In the genomic region with DNA sequence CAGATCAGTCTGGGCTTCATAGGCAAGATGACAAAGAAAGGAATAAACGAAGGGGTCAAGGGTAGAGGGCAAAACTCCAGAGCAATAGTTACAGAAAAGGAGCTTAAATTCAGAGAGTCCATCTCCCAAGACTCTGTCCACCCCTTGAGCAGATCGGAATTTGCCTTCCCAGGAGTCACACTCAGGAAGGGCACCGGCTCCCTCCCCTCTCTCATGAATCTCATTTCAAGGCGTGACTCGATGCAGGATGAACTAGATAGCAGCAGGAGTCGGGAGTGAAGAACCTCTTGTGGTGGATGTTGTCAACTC, we compare ENCODE assay signal across 8 mouse cellular contexts. TPM values are rescaled to one million over a fixed set of nuclear protein-coding genes. Genes with fewer than 3 reads are reported as not detected.
DNase-seq lines count a peak whose midpoint lies in the region; ATAC-seq and TF ChIP-seq lines count a peak whose summit lies in the region.

No protein-coding gene starts in this region.

- TF ChIP-seq POLR2A in bone marrow macrophage, adult 2 months (IDR thresholded peaks at IDR 0.05; ENCODE audit: borderline replicate concordance, low read depth, low read length) = no peak

- no peaks in the 10 kb centered on the region for H3K4me1 ChIP-seq in heart, embryonic 14.5 days (ENCODE audit: control insufficient read depth in 2 of 2, insufficient read depth in 2 of 2, low read length in 2 of 2)
- 0 out of 2 replicates have a peak, but pooled peaks cover 3% of the 10 kb centered on the region for H3K4me1 ChIP-seq in bone marrow macrophage, adult 2 months (ENCODE audit: control insufficient read depth, insufficient read depth, low read length)
- H3K4me1 ChIP-seq in hindbrain, embryonic 16.5 days (ENCODE audit: control insufficient read depth, insufficient read depth, low read depth, low read length) = no peaks in the 10 kb centered on the region
- 0 out of 2 replicates have a peak, but pooled peaks cover 6% of the 10 kb centered on the region for H3K4me1 ChIP-seq in midbrain, embryonic 14.5 days (ENCODE audit: control insufficient read depth, insufficient read depth, low read length)

- H3K27me3 ChIP-seq in heart, embryonic 14.5 days (ENCODE audit: control insufficient read depth, insufficient read depth, low read length) = no peaks in the 10 kb centered on the region
- no peaks in the 10 kb centered on the region for H3K27me3 ChIP-seq in hindbrain, embryonic 16.5 days (replicated peaks; ENCODE audit: control insufficient read depth, insufficient read depth, low read length)
- no peaks in the 10 kb centered on the region for H3K27me3 ChIP-seq in midbrain, embryonic 14.5 days (ENCODE audit: control insufficient read depth, insufficient read depth, low read length)

- peak overlapping the region; percentile 78 to 81; a peak in 3 of 4 replicates for H3K27ac ChIP-seq in heart, embryonic 14.5 days (replicated peaks in 1 of 2; ENCODE audit: control insufficient read depth in 1 of 2, insufficient read depth in 1 of 2, low read depth in 2 of 2, low read length in 2 of 2)
- H3K27ac ChIP-seq in bone marrow macrophage, adult 2 months (ENCODE audit: insufficient read depth, low read depth, low read length) = no peak overlapping the region
- H3K27ac ChIP-seq in hindbrain, embryonic 16.5 days (ENCODE audit: low read depth, low read length) = peak overlapping the region; percentile 83
- H3K27ac ChIP-seq in midbrain, embryonic 14.5 days (replicated peaks; ENCODE audit: low read depth, low read length) = peak overlapping the region; percentile 87

- H3K9me3 ChIP-seq in heart, embryonic 14.5 days (ENCODE audit: control insufficient read depth, low read length) = no peaks in the 10 kb centered on the region
- no peaks in the 10 kb centered on the region for H3K9me3 ChIP-seq in hindbrain, embryonic 16.5 days (ENCODE audit: control insufficient read depth, low read length)
- no peaks in the 10 kb centered on the region for H3K9me3 ChIP-seq in midbrain, embryonic 14.5 days (ENCODE audit: control insufficient read depth, low read length)

- no peaks in the 10 kb centered on the region for H3K36me3 ChIP-seq in heart, embryonic 14.5 days (ENCODE audit: control insufficient read depth, insufficient read depth, low read length)
- H3K36me3 ChIP-seq in hindbrain, embryonic 16.5 days (ENCODE audit: control insufficient read depth, insufficient read depth, low read length) = no peaks in the 10 kb centered on the region
- H3K36me3 ChIP-seq in midbrain, embryonic 14.5 days (ENCODE audit: control insufficient read depth, insufficient read depth, low read length) = no peaks in the 10 kb centered on the region

- WGBS in heart, embryonic 14.5 days = 3% methylated on average over 6 of the region's 6 CpGs
- 0% methylated on average over 6 of the region's 6 CpGs for WGBS in hindbrain, embryonic 16.5 days
- 1% methylated on average over 6 of the region's 6 CpGs for WGBS in midbrain, embryonic 14.5 days

- no peak for TF ChIP-seq CTCF in bone marrow macrophage, adult 2 months (IDR thresholded peaks at IDR 0.05; ENCODE audit: low read depth, low read length)

- H3K9ac ChIP-seq in heart, embryonic 14.5 days (ENCODE audit: low read length) = peak overlapping the region; percentile 82
- H3K9ac ChIP-seq in hindbrain, embryonic 16.5 days (ENCODE audit: low read depth, low read length) = peak overlapping the region; percentile 72
- peak overlapping the region; percentile 69 for H3K9ac ChIP-seq in midbrain, embryonic 14.5 days (replicated peaks; ENCODE audit: low read length)

- peak overlapping the region; percentile 57 to 61 for H3K4me3 ChIP-seq in heart, embryonic 14.5 days (ENCODE audit: control insufficient read depth in 1 of 2, insufficient read depth in 1 of 2, low read depth in 1 of 2, low read length in 2 of 2)
- H3K4me3 ChIP-seq in bone marrow macrophage, adult 2 months (ENCODE audit: insufficient read depth, low read length) = peak overlapping the region; percentile 70
- H3K4me3 ChIP-seq in hindbrain, embryonic 16.5 days (ENCODE audit: low read length) = peak overlapping the region; percentile 52
- H3K4me3 ChIP-seq in midbrain, embryonic 14.5 days (replicated peaks; ENCODE audit: low read depth, low read length) = peak overlapping the region; percentile 39

- H3K4me2 ChIP-seq in heart, embryonic 14.5 days (ENCODE audit: low read length) = peak overlapping the region; percentile 66
- peak overlapping the region; percentile 68 for H3K4me2 ChIP-seq in hindbrain, embryonic 16.5 days (ENCODE audit: low read length)
- peak overlapping the region; percentile 71 for H3K4me2 ChIP-seq in midbrain, embryonic 14.5 days (ENCODE audit: low read length)

- intact Hi-C loops in heart, postnatal 36 days (cut with DNase I) = loop anchor here (2.0 kb wide), 1 partner anchor 20 kb away; no protein-coding TSS in a partner anchor
- intact Hi-C loops in left cerebral cortex, postnatal 36 days (cut with DNase I) = no loop called here

- ATAC-seq in heart, embryonic 14.5 days (ENCODE audit: insufficient number of reproducible peaks, insufficient read depth, low FRiP score, low read depth) = peak; percentile 22; the same call in 1 of the 2 replicates
- peak; percentile 67 for ATAC-seq in hindbrain, embryonic 16.5 days
- peak; percentile 50; the same call in 1 of the 2 replicates for ATAC-seq in midbrain, embryonic 14.5 days (ENCODE audit: low FRiP score, low TSS enrichment)

- DNase-seq in heart, postnatal 36 days = no peak
- no peak for DNase-seq in midbrain, embryonic 14.5 days
- no peak for DNase-seq in cerebellum, postnatal 10 days
- DNase-seq in left cerebral cortex, postnatal 36 days (ENCODE audit: low spot score in 2 of 2) = no peak
- no peak for DNase-seq in urinary bladder, postnatal 36 days (ENCODE audit: low spot score in 2 of 2)

RNA-seq across cellular contexts. Expression of a gene that starts 15.7 kb away (rescaled TPM):
- polyA plus RNA-seq in heart, embryonic 14.5 days (2014; fragmentation: Nextera tagmentation; extraction: Ambion mirVana) = 0.15 and 0.32 TPM in 2 replicates
- under 1 TPM; 0.11 TPM for total RNA-seq in heart, postnatal 36 days (2021)
- not detected in 2 replicates for polyA plus RNA-seq in bone marrow macrophage, adult 2 months (2012; ENCODE audit: insufficient read depth, insufficient read length, missing spikeins)
- polyA plus RNA-seq in hindbrain, embryonic 16.5 days (2015; fragmentation: Nextera tagmentation; extraction: Ambion mirVana) = 0.10 TPM in 1 of 2 replicates, not detected in the other
- polyA plus RNA-seq in midbrain, embryonic 14.5 days (2014; fragmentation: Nextera tagmentation; extraction: Ambion mirVana) = 0.05 TPM in 1 of 2 replicates, not detected in the other
- total RNA-seq in left cerebral cortex, postnatal 36 days (2021) = not detected

RNA-seq across cellular contexts. Expression of a gene that starts 28.0 kb away (rescaled TPM):
- polyA plus RNA-seq in heart, embryonic 14.5 days (2014; fragmentation: Nextera tagmentation; extraction: Ambion mirVana) = 44.6 and 46.5 TPM in 2 replicates
- 10 to 100 TPM; 44.9 to 46.1 TPM for total RNA-seq in heart, postnatal 36 days (2021)
- polyA plus RNA-seq in bone marrow macrophage, adult 2 months (2012; ENCODE audit: insufficient read depth, insufficient read length, missing spikeins) = 59.5 and 69.7 TPM in 2 replicates
- polyA plus RNA-seq in hindbrain, embryonic 16.5 days (2015; fragmentation: Nextera tagmentation; extraction: Ambion mirVana) = 113 and 131 TPM in 2 replicates
- 103 and 173 TPM in 2 replicates for polyA plus RNA-seq in midbrain, embryonic 14.5 days (2014; fragmentation: Nextera tagmentation; extraction: Ambion mirVana)
- total RNA-seq in left cerebral cortex, postnatal 36 days (2021) = 100 to 1,000 TPM; 268 to 286 TPM

RNA-seq across cellular contexts. Expression of a gene that starts 31.6 kb away (rescaled TPM):
- polyA plus RNA-seq in heart, embryonic 14.5 days (2014; fragmentation: Nextera tagmentation; extraction: Ambion mirVana) = 9.0 and 9.2 TPM in 2 replicates
- 10 to 100 TPM in 1 of 2 experiments, 1 to 10 TPM in 1; 7.9 to 11.8 TPM for total RNA-seq in heart, postnatal 36 days (2021)
- polyA plus RNA-seq in bone marrow macrophage, adult 2 months (2012; ENCODE audit: insufficient read depth, insufficient read length, missing spikeins) = 6.2 and 12.2 TPM in 2 replicates
- polyA plus RNA-seq in hindbrain, embryonic 16.5 days (2015; fragmentation: Nextera tagmentation; extraction: Ambion mirVana) = 15.0 and 16.7 TPM in 2 replicates
- polyA plus RNA-seq in midbrain, embryonic 14.5 days (2014; fragmentation: Nextera tagmentation; extraction: Ambion mirVana) = 16.2 and 20.6 TPM in 2 replicates
- 10 to 100 TPM in 1 of 2 experiments, 1 to 10 TPM in 1; 8.1 to 11.3 TPM for total RNA-seq in left cerebral cortex, postnatal 36 days (2021)
